Mouse (Mus musculus) monocyte, adult 5-6 weeks (primary cell): ENCODE measurements around the gene Arcn1. TPM values are rescaled to one million over a fixed set of nuclear protein-coding genes. Genes with fewer than 3 reads are reported as not detected.

Experiments
- ATAC-seq: fragments of 153-309, 156-312 bp; replicated peaks from 2 replicates; pipeline ENCODE4 v1.8.0; 2017; ENCODE audit warnings: mild to moderate bottlenecking; ENCODE audit not compliant: low TSS enrichment, insufficient number of reproducible peaks, severe bottlenecking, poor library complexity, low FRiP score
- total RNA-seq: library from RNA; stranded (forward); fragments of 200-1000, 200-491, 200-594 nt; gene quantifications from 3 replicates; pipeline ENCODE4 v1.2.3, GENCODE M21; 2017

Gene Arcn1
- total RNA-seq, 1 experiment from 2014 or later, result 156 TPM

GRCm38 (mm10) chr9:44707749-44708428 is 59.8 kb downstream of the Arcn1 start:
- ATAC-seq, result no peak

- no peak for ATAC-seq
These were observed 67.9 kb downstream of the Arcn1 start for GRCm38 (mm10) chr9:44699730-44700129.

- ATAC-seq, result no peak
These were observed 68.4 kb downstream of the Arcn1 start for GRCm38 (mm10) chr9:44699196-44699595.

- no peak for ATAC-seq
These were observed 69.8 kb downstream of the Arcn1 start for GRCm38 (mm10) chr9:44697866-44698265.

GRCm38 (mm10) chr9:44693071-44693470 is 74.6 kb downstream of the Arcn1 start:
- ATAC-seq, result no peak

- ATAC-seq, result no peak; the same call in 1 of the 2 replicates
These were observed 75.7 kb downstream of the Arcn1 start for GRCm38 (mm10) chr9:44691671-44692520.

Other genes with a start within 250 kb of the Arcn1 start
- 13.4 to 23.0 TPM (median 17.5 TPM) in 3 replicates for gene Cxcr5, start 206.0 kb downstream of the Arcn1 start, total RNA-seq
- gene Ddx6, start 163.0 kb downstream of the Arcn1 start, total RNA-seq, result 131 to 157 TPM (median 139 TPM) in 3 replicates
- gene Treh, start 94.6 kb downstream of the Arcn1 start, total RNA-seq, result not detected in 3 replicates
- gene Phldb1, start 32.6 kb downstream of the Arcn1 start, total RNA-seq, result 2.1 to 4.3 TPM (median 3.1 TPM) in 3 replicates
- gene Ift46, start 63 bp upstream of the Arcn1 start, total RNA-seq, result 20.1 to 53.5 TPM (median 37.4 TPM) in 3 replicates
- 0.48 TPM in 1 of 3 replicates, not detected in the others for gene Tmem25, start 31.5 kb upstream of the Arcn1 start, total RNA-seq
- gene Ttc36, start 35.2 kb upstream of the Arcn1 start, total RNA-seq, result not detected in 3 replicates
- 11.5 to 40.0 TPM (median 13.4 TPM) in 3 replicates for gene Kmt2a, start 113.5 kb upstream of the Arcn1 start, total RNA-seq
- 129 to 228 TPM (median 191 TPM) in 3 replicates for gene Atp5l, start 152.9 kb upstream of the Arcn1 start, total RNA-seq
- gene Ube4a, start 197.8 kb upstream of the Arcn1 start, total RNA-seq, result 17.7 to 43.2 TPM (median 41.6 TPM) in 3 replicates
- gene Cd3g, start 212.6 kb upstream of the Arcn1 start, total RNA-seq, result 14.2 to 35.0 TPM (median 22.5 TPM) in 3 replicates
- 3.0 to 5.9 TPM (median 3.4 TPM) in 3 replicates for gene Cd3d, start 213.9 kb upstream of the Arcn1 start, total RNA-seq
- gene Cd3e, start 241.8 kb upstream of the Arcn1 start, total RNA-seq, result 0.32 to 1.6 TPM (median 0.76 TPM) in 3 replicates